Mouse (Mus musculus): ENCODE measurements around the gene Asic3. TPM values are rescaled to one million over a fixed set of nuclear protein-coding genes. Genes with fewer than 3 reads are reported as not detected.
A peak's percentile ranks its signal among the peaks of the same experiment; 100 is the strongest.
"Not testable (repeated sequence)": the region's sequence is repeated elsewhere in the genome, so short reads cannot be mapped to it uniquely, and the experiment has no call there.

The Asic3 gene
- total RNA-seq, 2 experiments from 2014 or later: not detected

DNA sequence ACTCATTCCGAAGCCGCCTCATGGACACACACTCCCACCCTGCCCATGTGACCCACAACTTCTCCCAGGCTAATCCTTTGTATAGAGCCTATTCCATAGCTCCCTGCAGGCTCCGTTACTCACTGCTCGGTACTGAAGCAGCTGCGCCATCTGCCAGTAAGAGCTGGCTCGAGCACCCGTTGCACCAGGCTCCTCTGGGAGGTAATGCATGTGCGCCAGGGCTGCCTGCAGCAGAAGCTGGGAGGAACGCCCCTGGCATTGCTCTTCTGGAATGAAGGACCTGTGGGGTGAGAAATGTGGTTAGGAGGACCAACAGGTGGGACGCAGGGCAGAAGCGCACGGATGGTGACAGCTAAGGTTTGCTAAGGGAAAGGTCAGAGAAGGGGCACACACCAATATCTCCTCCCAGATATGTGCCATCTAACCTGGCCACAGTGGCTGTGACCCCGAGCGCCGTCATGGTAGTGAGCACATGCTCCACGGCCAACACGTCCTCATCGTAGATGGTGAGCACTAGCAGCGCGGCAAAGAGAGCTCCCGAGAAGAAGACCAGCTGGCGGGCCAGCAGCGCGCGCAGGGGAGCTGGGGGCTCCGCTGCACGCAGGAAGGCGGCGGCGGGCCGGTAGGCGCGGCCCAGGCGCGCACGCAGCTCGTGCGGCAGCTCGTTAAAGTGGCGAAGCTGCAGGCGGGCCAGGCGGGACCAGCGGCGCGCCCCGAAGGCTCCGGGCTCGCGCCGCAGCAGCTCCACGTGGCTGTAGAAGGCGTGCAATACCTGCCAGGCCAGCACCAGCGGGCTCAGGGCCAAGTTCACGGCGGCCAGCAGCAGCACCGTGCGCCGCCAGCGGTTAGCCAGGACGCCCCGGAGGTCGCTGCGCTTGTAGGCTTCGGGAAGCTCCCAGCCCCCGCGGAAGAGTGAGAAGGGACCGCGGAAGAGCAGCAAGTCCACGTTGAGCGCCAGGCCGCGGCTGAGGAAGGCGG is 25.6 kb upstream of the Asic3 start:
- no peak for ATAC-seq (replicated peaks; ENCODE audit: low FRiP score, poor library complexity, severe bottlenecking)

DNA sequence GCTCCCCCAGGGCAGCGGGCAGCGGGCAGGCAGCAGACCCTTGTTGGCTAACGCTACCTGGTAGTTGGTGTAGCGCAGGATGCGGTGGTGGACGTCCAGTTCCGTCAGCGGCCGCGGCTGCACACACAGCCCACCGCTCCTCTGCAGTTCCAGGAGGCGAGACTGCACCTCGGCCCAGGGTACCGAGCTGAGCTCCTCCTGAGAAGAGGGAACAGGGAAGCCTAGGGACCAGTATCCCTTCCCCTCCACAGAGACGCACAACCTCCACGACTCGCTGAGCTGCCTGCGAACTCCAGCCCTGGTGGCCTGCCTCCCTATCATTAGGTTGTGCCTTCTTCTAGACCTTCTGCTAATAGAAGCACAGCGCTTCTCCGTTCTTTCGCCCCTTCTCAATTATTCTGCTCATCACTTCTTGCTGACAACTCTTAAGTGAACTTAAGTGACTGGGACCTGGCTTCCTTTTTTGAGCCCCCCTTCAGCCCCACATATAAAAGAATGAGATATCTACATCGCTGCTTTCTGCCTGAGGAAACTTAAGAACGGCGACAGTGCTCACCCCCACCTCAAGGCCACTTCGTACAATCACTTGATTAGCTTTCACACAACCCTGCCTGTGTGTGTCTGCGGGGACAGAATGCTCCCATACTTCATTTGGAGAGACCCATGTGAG is 24.8 kb upstream of the Asic3 start:
- no peak for ATAC-seq (replicated peaks; ENCODE audit: low FRiP score, poor library complexity, severe bottlenecking)

DNA sequence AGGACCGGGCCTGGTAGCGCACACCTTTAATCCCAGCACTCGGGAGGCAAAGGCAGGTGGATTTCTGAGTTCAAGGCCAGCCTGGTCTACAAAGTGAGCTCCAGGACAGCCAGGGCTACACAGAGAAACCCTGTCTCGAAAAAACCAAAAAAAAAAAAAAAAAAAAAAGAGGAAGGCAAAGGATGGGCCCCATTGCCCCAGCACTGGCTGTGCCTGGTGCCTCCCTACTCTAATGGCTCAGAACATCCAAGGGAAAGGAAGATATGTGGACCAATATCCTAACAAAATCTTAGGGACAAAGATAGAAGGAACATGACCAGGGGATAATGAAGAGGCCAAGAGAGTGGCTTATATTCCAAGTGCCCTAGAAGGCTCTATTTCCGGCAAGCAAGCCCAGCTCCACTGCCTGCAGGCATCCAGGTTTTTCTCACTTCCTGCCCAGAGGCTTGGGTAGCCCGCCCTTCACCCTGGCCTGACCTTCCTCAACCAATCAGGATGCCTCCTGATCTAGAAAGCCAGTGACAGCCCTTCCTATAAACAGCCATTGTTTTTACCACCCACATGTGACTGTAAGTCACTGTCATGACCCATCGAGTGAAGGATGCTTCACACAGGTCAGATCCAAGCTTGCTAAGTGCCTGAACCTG is 24.1 kb upstream of the Asic3 start:
- ATAC-seq (replicated peaks; ENCODE audit: low FRiP score, poor library complexity, severe bottlenecking): no peak

DNA sequence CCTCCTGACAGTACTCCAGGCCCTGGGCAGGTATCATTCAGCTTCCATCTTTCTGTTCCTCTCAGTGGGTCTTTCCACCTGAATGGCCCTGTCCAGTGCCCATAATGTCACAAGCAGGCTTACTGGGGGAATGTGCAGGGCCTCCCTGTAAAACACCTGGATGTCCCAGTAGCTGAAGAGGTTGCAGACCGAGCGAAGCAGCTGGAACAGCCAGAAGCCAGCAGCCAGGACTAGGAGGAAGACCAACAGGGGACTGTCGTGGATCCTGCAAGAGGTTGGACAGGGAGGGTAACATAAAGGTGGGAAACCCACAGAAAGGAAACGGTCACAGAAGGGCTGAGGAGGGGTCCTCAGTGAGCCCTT is 23.6 kb upstream of the Asic3 start:
- no peak for ATAC-seq (replicated peaks; ENCODE audit: low FRiP score, poor library complexity, severe bottlenecking)

DNA sequence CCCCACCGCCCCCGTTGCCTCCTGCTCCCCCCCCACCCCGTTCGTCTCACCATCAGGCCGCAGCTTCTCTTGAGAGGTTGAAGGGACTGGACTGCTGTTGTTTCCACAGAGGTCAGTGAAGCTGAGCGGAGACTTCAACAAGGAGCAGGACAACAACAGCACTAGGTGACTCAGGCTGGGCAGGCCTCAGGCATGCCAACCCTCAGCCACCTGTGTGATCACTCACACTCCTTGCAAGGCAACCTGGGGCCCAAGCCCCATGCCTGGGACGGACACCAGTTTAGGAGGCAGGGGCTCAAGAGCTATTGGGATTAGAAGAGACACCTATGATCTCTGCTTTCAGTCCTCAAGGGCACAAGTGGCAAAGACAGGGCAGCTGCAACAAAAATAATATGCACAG is 21.3 kb upstream of the Asic3 start, which contains the start of gene Atg9b:
Atg9b (minus strand) TSS at position 280 of the 400 bp plus-strand sequence.
- ATAC-seq (replicated peaks; ENCODE audit: low FRiP score, poor library complexity, severe bottlenecking): no peak

DNA sequence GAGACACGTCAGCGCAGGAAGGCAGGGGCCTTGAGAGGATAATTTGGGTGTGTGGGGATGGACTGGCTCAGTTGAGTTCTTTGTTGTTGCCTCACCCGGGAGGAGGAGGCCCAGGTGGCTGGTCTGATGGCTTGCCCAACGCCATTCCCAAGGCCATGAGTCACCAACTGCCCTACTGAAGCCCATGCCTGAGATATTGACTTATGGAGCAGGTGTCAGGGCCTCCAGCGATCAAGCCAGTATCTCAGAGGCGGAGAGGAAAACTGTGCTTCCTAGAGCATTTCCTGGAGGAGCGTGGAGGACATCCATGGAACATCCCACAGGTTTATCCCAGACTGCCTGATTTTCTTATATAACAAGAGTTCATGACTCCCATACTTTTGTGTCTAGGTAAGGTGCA is 20.5 kb upstream of the Asic3 start:
- ATAC-seq (replicated peaks; ENCODE audit: low FRiP score, poor library complexity, severe bottlenecking): no peak

DNA sequence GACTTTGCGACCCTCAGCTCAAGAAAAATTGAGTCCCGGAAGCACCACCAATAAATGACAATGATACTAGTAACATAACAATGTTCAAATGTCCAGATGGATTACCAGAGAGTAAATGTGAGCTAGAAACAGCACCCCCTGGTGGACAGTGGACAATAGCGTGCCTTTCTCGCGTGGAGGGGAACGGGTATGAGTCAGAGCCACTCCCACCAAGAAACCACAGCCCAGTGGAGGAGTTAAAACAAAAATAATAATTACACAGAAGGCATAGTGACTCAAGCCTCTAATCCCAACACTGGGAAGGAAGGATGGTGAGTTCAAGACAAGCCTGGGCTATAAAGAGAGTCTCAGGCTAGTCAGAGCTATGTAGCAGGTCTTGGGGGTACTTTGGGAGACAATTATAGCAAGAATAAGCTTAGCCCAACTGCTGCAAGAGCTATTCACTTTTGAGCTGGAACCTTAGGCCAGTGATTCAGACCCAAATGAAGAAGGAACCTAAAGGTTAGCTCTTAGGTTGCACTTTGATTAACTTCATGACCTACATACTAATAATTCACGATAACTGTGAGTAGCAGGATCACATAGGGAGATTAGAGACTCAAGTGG is 19.7 kb upstream of the Asic3 start, which contains the start of gene Abcb8:
Abcb8 (plus strand) TSS at position 272 of the 606 bp plus-strand sequence.
- peak; percentile 70 for ATAC-seq (replicated peaks; ENCODE audit: low FRiP score, poor library complexity, severe bottlenecking)

DNA sequence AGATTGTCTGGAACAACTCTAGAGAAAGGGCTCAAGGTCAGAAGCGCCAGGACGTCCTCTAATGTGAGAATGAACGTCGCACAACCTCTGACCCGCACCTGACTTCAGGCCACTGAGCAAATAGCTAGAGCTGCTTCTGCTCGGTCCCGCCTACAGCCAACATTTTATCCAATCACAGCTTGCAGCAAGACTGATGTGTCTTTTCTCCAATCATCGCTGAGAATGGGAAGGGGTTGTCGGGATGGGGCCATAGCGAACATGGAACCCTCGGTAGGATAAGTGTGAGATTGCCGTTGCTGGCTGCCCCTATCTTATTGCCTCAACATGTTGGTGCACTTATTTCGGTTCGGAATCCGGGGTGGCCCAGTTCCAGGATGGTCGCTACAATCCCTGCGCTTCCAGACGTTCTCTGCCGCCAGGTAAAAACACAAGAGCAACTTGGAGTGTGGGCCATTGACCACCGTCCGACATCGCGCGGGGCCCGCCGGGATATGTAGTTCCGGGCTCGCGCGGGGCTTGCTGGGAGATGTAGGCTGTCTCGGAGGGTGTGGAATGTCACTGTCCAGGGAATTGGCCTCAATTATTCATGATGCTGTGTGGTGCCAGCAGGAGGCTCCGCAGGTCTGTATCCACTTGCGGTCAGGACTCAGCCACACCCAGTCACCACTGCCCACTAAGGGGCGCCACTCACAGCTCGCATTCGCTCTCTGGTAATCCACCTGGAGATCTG is 18.9 kb upstream of the Asic3 start:
- ATAC-seq (replicated peaks; ENCODE audit: low FRiP score, poor library complexity, severe bottlenecking): peak; percentile 94

DNA sequence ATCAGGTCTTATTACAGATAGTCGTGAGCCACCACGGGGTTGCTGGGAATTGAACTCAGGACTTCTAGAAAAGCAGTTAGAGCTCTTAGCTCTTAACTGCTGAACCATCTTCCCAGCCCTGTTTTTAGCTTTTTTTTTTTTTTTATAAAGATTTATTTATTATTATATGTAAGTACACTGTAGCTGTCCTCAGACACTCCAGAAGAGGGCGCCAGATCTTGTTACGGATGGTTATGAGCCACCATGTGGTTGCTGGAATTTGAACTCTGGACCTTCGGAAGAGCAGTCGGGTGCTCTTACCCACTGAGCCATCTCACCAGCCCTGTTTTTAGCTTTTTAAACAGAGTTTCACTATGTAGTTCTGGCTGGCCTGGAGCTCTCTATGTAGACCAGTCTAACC is 16.9 kb upstream of the Asic3 start:
- ATAC-seq (replicated peaks; ENCODE audit: low FRiP score, poor library complexity, severe bottlenecking): not testable (repeated sequence)

DNA sequence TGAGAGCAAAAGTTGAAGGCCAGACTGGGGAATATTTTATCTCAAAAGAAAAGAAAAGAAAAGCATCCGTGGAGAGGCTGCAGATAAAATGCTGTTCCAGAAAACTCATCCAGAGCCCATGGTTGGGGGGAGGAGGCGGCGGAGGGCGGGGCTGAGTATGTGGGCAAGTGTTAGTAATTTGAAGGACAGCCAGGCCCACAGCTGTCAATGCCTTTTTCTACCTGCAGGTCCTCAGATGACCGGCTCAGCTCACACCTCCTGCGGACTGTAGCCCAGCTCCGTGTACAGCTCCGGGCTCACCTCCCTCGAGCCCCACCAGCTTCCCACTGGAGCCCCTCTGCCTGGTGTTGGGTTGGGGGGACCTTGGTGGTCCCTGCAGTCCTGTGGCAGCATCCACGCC is 13.5 kb upstream of the Asic3 start:
- ATAC-seq (replicated peaks; ENCODE audit: low FRiP score, poor library complexity, severe bottlenecking): no peak

DNA sequence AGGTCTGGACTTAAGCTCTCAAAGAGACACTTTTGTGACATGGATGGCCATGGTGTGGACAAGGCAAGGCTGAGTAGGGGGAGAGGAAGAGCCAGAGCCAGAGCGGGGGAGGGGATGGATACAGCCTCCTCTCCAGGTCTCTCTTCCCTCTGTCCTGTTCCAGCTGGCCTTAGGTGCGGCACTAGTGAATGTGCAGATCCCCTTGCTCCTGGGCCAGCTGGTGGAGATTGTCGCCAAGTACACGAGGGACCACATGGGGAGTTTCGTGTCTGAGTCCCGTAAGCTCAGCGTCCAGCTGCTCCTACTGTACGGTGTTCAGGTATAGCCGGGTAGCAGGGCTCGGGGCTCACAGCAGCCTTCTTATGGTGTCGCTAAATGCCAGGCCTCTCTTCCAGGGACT is 12.8 kb upstream of the Asic3 start:
- no peak for ATAC-seq (replicated peaks; ENCODE audit: low FRiP score, poor library complexity, severe bottlenecking)

DNA sequence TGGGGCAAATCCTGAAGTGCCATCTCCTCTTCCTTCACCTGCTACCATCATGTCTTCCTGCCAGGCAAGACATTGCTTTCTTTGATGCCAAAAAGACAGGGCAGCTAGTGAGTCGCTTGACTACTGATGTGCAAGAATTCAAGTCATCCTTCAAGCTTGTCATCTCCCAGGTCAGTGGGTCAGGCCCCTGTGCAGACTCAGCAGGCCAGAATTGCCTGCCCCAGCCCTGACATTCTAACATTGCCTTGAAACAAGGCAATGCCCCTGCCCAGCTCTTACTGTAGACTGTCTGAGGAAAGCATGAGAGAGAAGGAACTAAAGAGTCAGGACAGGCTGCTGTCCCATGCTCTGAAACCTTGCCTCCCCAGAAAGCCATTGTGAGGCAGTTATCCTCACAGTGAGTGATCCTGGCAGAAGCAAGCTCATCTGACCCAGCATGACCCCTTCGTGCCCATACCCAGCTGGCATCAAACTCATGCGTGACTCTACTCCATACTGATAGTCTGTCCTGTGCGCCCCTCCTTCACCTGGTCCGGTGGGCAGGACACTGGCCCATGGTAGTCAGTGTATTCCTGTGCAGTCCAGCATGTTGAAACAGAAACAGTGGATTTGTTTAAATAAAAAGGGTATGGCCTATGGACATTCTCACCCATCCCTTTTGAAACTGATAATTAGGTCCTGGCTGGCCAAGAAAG is 12.1 kb upstream of the Asic3 start:
- no peak for ATAC-seq (replicated peaks; ENCODE audit: low FRiP score, poor library complexity, severe bottlenecking)

DNA sequence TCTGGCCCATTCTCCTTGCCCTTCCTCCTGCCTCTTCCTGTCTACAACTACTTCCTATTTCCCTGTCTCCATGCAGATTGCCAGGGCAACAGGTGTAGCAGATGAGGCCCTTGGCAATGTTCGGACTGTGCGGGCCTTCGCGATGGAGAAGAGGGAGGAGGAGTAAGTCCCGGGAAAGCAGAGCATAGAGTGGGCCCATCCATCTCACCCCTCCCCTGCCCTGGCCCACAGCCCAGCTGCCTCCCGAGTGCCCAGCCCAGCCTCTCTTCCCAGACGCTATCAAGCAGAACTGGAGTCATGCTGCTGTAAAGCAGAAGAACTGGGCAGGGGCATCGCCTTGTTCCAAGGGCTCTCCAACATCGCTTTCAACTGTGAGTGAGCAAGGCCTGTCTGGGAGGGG is 11.2 kb upstream of the Asic3 start:
- ATAC-seq (replicated peaks; ENCODE audit: low FRiP score, poor library complexity, severe bottlenecking): no peak

DNA sequence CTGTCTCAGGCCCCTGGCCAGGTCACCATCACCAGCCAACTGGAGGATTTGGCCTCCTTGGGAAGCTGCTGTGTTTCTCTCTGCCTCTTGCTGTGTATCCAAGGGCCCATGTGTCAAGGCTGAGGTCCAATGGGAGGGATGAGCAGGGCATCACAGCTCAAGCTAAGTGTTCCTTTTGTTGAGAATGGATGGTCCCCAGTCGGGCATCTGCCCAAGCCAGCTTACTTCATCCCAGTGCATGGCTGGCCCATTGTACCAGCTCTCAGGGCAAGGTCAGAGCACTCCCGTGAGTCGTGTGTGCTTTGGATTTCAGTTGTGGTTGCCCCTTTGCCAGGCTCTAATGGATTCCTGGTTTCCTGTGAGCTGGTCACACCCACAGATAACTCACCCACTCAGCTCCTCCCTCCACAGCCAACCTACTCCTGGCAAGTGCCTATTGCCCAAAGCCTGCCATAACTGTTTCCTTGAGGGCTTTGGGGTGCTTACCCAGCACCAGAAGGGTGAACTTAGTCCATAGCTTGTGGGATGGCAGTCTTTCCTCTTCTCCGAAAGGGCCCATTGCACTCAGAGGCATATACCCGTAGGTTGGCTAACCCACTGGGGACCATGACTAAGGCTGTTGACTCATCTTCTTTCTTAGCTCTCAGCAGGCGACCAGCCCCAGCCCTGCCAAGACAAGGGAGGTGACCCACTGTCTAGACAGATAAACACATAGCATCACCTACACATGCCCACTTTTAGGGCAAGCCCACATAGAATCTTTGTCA is 8.4 kb upstream of the Asic3 start:
- 0 out of 2 replicates have a peak, but pooled peaks have one; percentile 19 for ATAC-seq (replicated peaks; ENCODE audit: low FRiP score, poor library complexity, severe bottlenecking)

DNA sequence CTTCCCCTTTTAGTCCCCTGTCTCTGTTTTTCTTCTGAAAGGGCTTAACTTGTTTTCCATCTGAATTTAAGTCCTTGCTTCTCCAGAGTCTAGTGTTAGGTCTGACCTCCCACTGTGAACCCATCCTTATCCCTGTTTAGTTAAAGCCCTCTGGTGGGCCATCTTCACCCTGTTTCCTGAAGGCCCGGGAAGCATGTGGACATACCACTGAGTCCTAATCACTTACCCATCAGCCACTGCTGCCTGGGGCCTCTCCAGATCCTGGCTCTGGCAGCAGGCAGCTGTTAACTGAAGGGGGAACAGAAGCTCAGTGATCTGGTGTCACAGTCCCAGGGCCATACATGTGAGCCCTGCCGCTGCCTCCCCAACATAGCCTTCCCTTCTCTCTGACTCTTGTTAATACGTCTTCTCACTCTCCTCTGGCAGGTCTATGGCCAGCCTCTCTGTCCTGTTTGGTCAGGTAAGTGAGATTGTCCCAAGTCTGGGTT is 7.8 kb upstream of the Asic3 start:
- no peak for ATAC-seq (replicated peaks; ENCODE audit: low FRiP score, poor library complexity, severe bottlenecking)

DNA sequence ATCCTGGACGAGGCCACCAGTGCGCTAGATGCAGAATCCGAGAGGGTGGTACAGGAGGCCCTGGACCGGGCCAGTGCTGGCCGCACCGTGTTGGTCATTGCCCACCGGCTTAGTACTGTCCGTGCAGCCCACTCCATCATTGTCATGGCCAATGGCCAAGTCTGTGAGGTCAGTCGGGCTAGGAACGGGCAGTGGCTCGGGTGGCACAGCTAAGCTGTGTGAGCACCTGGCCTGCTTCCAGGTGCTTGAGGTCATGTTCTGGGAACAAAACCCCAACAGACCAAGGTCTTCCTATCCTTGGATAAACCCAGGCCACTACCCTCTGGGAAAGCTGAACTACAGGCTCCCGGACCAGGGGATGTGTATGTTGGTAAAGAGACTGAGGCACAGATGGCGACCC is 4.5 kb upstream of the Asic3 start:
- ATAC-seq (replicated peaks; ENCODE audit: low FRiP score, poor library complexity, severe bottlenecking): no peak

DNA sequence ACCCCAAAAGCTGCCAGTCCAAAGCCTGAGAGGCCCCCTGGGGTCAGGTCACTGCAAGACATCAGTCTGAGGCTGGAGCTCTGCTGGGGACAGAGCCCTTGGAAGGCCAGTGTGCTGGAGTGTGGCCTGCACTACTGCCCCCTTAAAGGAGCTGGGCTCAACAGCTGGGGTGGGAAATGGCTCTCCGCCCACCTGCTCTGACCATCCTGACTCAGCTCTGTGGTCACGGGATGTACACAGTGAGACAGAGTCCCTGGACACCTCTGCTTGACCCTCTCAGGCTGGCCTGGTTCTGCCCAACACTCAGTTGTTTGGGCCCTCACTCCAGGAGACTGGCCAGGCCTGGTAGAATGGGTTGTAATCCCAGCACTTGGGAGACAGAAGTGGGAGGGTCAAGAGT is 3.7 kb upstream of the Asic3 start:
- ATAC-seq (replicated peaks; ENCODE audit: low FRiP score, poor library complexity, severe bottlenecking): no peak

DNA sequence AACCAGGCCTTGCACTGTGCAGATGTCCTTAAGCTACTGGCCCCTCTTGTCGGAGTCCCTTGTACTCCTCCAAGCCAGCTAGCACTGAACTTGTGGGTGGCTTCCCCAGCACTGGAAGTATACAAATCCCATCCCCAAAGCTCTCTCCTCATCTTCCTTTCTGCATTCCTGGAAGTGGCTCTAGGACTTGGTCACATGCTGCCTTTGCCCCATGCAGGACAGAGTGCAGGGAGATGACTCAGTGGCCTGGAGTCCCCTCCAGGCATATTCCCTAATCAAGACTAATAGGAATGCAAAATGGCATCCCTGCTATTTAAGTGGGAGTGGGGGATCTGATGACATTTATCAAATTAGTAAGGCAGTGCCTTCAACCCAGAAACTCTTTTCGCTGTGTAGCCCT is 1.1 kb upstream of the Asic3 start:
- ATAC-seq (replicated peaks; ENCODE audit: low FRiP score, poor library complexity, severe bottlenecking): no peak
